ENCODE assay signal across 8 mouse cellular contexts in genomic region chr9:21426013-21426412, GRCm38 (mm10). TPM values are rescaled to one million over a fixed set of nuclear protein-coding genes. Genes with fewer than 3 reads are reported as not detected.
DNase-seq lines count a peak whose midpoint lies in the region; ATAC-seq and TF ChIP-seq lines count a peak whose summit lies in the region.

No protein-coding gene starts in this region.

- no peak for TF ChIP-seq EP300 in ES-Bruce4 (IDR thresholded peaks at IDR 0.05; ENCODE audit: insufficient read depth, low read depth, low read length)

- 17% methylated on average over 1 of the region's 1 CpGs for WGBS in hindbrain, embryonic 16.5 days
- 0% methylated on average over 1 of the region's 1 CpGs for WGBS in liver, embryonic 15.5 days (ENCODE audit: insufficient replicate concordance)
- WGBS in neural tube, embryonic 14.5 days, result 8% methylated on average over 1 of the region's 1 CpGs

- peak overlapping the region; percentile 93 for H3K9ac ChIP-seq in ES-Bruce4 (ENCODE audit: low read depth, poor library complexity, severe bottlenecking)
- H3K9ac ChIP-seq in hindbrain, embryonic 16.5 days (ENCODE audit: low read depth, low read length), result peak overlapping the region; percentile 86
- peak overlapping the region; percentile 95 for H3K9ac ChIP-seq in liver, embryonic 15.5 days
- peak overlapping the region; percentile 85; the same call in 1 of the 2 replicates for H3K9ac ChIP-seq in neural tube, embryonic 14.5 days (replicated peaks; ENCODE audit: low read depth, low read length)

- no peak overlapping the region for H3K27ac ChIP-seq in ES-Bruce4 (ENCODE audit: insufficient read depth, low read length)
- peak overlapping the region; percentile 76 for H3K27ac ChIP-seq in bone marrow macrophage, adult 2 months (ENCODE audit: insufficient read depth, low read depth, low read length)
- H3K27ac ChIP-seq in hindbrain, embryonic 16.5 days (ENCODE audit: low read depth, low read length), result peak overlapping the region; percentile 78; the same call in 1 of the 2 replicates
- H3K27ac ChIP-seq in liver, embryonic 15.5 days (replicated peaks), result peak overlapping the region; percentile 94
- H3K27ac ChIP-seq in neural tube, embryonic 14.5 days (ENCODE audit: low read depth, low read length), result no peak overlapping the region

- H3K27me3 ChIP-seq in ES-Bruce4 (ENCODE audit: control insufficient read depth, insufficient read depth, low read length, poor library complexity, severe bottlenecking), result no peaks in the 10 kb centered on the region
- no peaks in the 10 kb centered on the region for H3K27me3 ChIP-seq in hindbrain, embryonic 16.5 days (replicated peaks; ENCODE audit: control insufficient read depth, insufficient read depth, low read length)
- H3K27me3 ChIP-seq in liver, embryonic 15.5 days, result no peaks in the 10 kb centered on the region
- no peaks in the 10 kb centered on the region for H3K27me3 ChIP-seq in neural tube, embryonic 14.5 days (ENCODE audit: control insufficient read depth, insufficient read depth, low read length)

- no peaks in the 10 kb centered on the region for H3K4me1 ChIP-seq in ES-Bruce4 (ENCODE audit: control insufficient read depth, insufficient read depth, low read length)
- H3K4me1 ChIP-seq in bone marrow macrophage, adult 2 months (ENCODE audit: control insufficient read depth, insufficient read depth, low read length), result peaks cover 44% of the 10 kb centered on the region
- H3K4me1 ChIP-seq in hindbrain, embryonic 16.5 days (ENCODE audit: control insufficient read depth, insufficient read depth, low read depth, low read length), result peaks cover 32% of the 10 kb centered on the region
- peaks cover 70% of the 10 kb centered on the region for H3K4me1 ChIP-seq in liver, embryonic 15.5 days (replicated peaks)
- H3K4me1 ChIP-seq in neural tube, embryonic 14.5 days (ENCODE audit: control insufficient read depth, insufficient read depth, low read length), result peaks cover 22% of the 10 kb centered on the region

- no peak for ATAC-seq in hindbrain, embryonic 16.5 days
- no peak for ATAC-seq in liver, embryonic 15.5 days (ENCODE audit: insufficient read depth)
- ATAC-seq in neural tube, embryonic 14.5 days (ENCODE audit: low read depth), result no peak

- no peak for DNase-seq in cerebellum, postnatal 10 days
- no peak for DNase-seq in right cerebral cortex, postnatal 10 days (ENCODE audit: low spot score in 2 of 2)
- DNase-seq in left cerebral cortex, postnatal 25 days (ENCODE audit: low spot score in 2 of 2), result no peak

- peak overlapping the region; percentile 77 for H3K4me3 ChIP-seq in ES-Bruce4 (ENCODE audit: low read depth, low read length)
- H3K4me3 ChIP-seq in bone marrow macrophage, adult 2 months (ENCODE audit: insufficient read depth, low read length), result peak overlapping the region; percentile 90
- H3K4me3 ChIP-seq in hindbrain, embryonic 16.5 days (ENCODE audit: low read length), result peak overlapping the region; percentile 72
- H3K4me3 ChIP-seq in liver, embryonic 15.5 days (replicated peaks), result peak overlapping the region; percentile 82
- peak overlapping the region; percentile 88 for H3K4me3 ChIP-seq in neural tube, embryonic 14.5 days (ENCODE audit: low read depth, low read length)

- H3K4me2 ChIP-seq in hindbrain, embryonic 16.5 days (ENCODE audit: low read length), result peak overlapping the region; percentile 93
- peak overlapping the region; percentile 92 for H3K4me2 ChIP-seq in liver, embryonic 15.5 days
- H3K4me2 ChIP-seq in neural tube, embryonic 14.5 days (ENCODE audit: low read depth, low read length), result peak overlapping the region; percentile 94

- no peaks in the 10 kb centered on the region for H3K36me3 ChIP-seq in ES-Bruce4 (ENCODE audit: control insufficient read depth, insufficient read depth, low read length, poor library complexity, severe bottlenecking)
- H3K36me3 ChIP-seq in hindbrain, embryonic 16.5 days (ENCODE audit: control insufficient read depth, insufficient read depth, low read length), result no peaks in the 10 kb centered on the region
- peaks cover 11% of the 10 kb centered on the region; the same call in 1 of the 2 replicates for H3K36me3 ChIP-seq in liver, embryonic 15.5 days (replicated peaks)
- H3K36me3 ChIP-seq in neural tube, embryonic 14.5 days (ENCODE audit: control insufficient read depth, insufficient read depth, low read length), result no peaks in the 10 kb centered on the region

- TF ChIP-seq POLR2A in ES-Bruce4 (IDR thresholded peaks at IDR 0.05; ENCODE audit: insufficient read depth, low read length), result no peak
- TF ChIP-seq POLR2A in bone marrow macrophage, adult 2 months (IDR thresholded peaks at IDR 0.05; ENCODE audit: borderline replicate concordance, low read depth, low read length), result no peak

- TF ChIP-seq CTCF in ES-Bruce4 (IDR thresholded peaks at IDR 0.05; ENCODE audit: low read depth, low read length), result no peak
- no peak for TF ChIP-seq CTCF in bone marrow macrophage, adult 2 months (IDR thresholded peaks at IDR 0.05; ENCODE audit: low read depth, low read length)

- intact Hi-C loops in left cerebral cortex, postnatal 25 days (cut with DNase I), result no loop called here

- H3K9me3 ChIP-seq in ES-Bruce4 (replicated peaks; ENCODE audit: control insufficient read depth, insufficient read depth, low read length, poor library complexity, severe bottlenecking), result no peaks in the 10 kb centered on the region
- no peaks in the 10 kb centered on the region for H3K9me3 ChIP-seq in hindbrain, embryonic 16.5 days (ENCODE audit: control insufficient read depth, low read length)
- no peaks in the 10 kb centered on the region for H3K9me3 ChIP-seq in liver, embryonic 15.5 days (replicated peaks)
- H3K9me3 ChIP-seq in neural tube, embryonic 14.5 days (ENCODE audit: control insufficient read depth, low read length), result no peaks in the 10 kb centered on the region

RNA-seq across cellular contexts. Expression of gene Dnm2, which starts 1.3 kb away (rescaled TPM):
- polyA plus RNA-seq in ES-Bruce4 (2011; ENCODE audit: insufficient read depth, insufficient read length, low read depth, missing spikeins), result 86.2 and 88.6 TPM in 2 replicates
- polyA plus RNA-seq in bone marrow macrophage, adult 2 months (2012; ENCODE audit: insufficient read depth, insufficient read length, missing spikeins), result 118 and 129 TPM in 2 replicates
- 61.9 and 69.2 TPM in 2 replicates for polyA plus RNA-seq in hindbrain, embryonic 16.5 days (2015; fragmentation: Nextera tagmentation; extraction: Ambion mirVana)
- 52.9 and 58.5 TPM in 2 replicates for polyA plus RNA-seq in liver, embryonic 15.5 days (2015; fragmentation: Nextera tagmentation; extraction: Ambion mirVana)
- polyA plus RNA-seq in neural tube, embryonic 14.5 days (2014; fragmentation: Nextera tagmentation; extraction: Ambion mirVana), result 53.1 and 59.4 TPM in 2 replicates
- 10 to 100 TPM; 55.5 to 63.4 TPM for total RNA-seq in left cerebral cortex, postnatal 25 days (2021)

RNA-seq across cellular contexts. Expression of gene Qtrt1, which starts 14.4 kb away (rescaled TPM):
- 40.0 and 48.2 TPM in 2 replicates for polyA plus RNA-seq in ES-Bruce4 (2011; ENCODE audit: insufficient read depth, insufficient read length, low read depth, missing spikeins)
- 9.9 and 14.9 TPM in 2 replicates for polyA plus RNA-seq in bone marrow macrophage, adult 2 months (2012; ENCODE audit: insufficient read depth, insufficient read length, missing spikeins)
- 50.3 and 53.7 TPM in 2 replicates for polyA plus RNA-seq in hindbrain, embryonic 16.5 days (2015; fragmentation: Nextera tagmentation; extraction: Ambion mirVana)
- polyA plus RNA-seq in liver, embryonic 15.5 days (2015; fragmentation: Nextera tagmentation; extraction: Ambion mirVana), result 17.4 and 20.0 TPM in 2 replicates
- polyA plus RNA-seq in neural tube, embryonic 14.5 days (2014; fragmentation: Nextera tagmentation; extraction: Ambion mirVana), result 43.7 and 48.9 TPM in 2 replicates
- 10 to 100 TPM; 22.2 to 30.7 TPM for total RNA-seq in left cerebral cortex, postnatal 25 days (2021)

RNA-seq across cellular contexts. Expression of gene Ilf3, which starts 58.3 kb away (rescaled TPM):
- polyA plus RNA-seq in ES-Bruce4 (2011; ENCODE audit: insufficient read depth, insufficient read length, low read depth, missing spikeins), result 196 and 209 TPM in 2 replicates
- 33.3 and 42.9 TPM in 2 replicates for polyA plus RNA-seq in bone marrow macrophage, adult 2 months (2012; ENCODE audit: insufficient read depth, insufficient read length, missing spikeins)
- polyA plus RNA-seq in hindbrain, embryonic 16.5 days (2015; fragmentation: Nextera tagmentation; extraction: Ambion mirVana), result 186 and 210 TPM in 2 replicates
- polyA plus RNA-seq in liver, embryonic 15.5 days (2015; fragmentation: Nextera tagmentation; extraction: Ambion mirVana), result 38.8 and 42.2 TPM in 2 replicates
- 210 and 222 TPM in 2 replicates for polyA plus RNA-seq in neural tube, embryonic 14.5 days (2014; fragmentation: Nextera tagmentation; extraction: Ambion mirVana)
- total RNA-seq in left cerebral cortex, postnatal 25 days (2021), result 10 to 100 TPM; 68.0 to 77.7 TPM

Comparison
In these comparisons a context has a peak if more than half of its experiments do, and no peak if none do; other contexts are left out.
1. H3K27ac ChIP-seq: peak in bone marrow macrophage, adult 2 months (single experiment), hindbrain, embryonic 16.5 days (single experiment) and liver, embryonic 15.5 days (single experiment); none in ES-Bruce4 (single experiment) and neural tube, embryonic 14.5 days (single experiment).
2. Peak in every context shown above with its lines, with median percentiles within 50 percentile points of each other: H3K4me3 ChIP-seq, H3K9ac ChIP-seq and H3K4me2 ChIP-seq.